Mouse (Mus musculus) layer of hippocampus, adult 11-12 months (tissue): Measurements from ENCODE around the gene Dlx3.

ENCODE experiments used
- DNase-seq: peaks from one replicate; pipeline ENCODE4 v3.0.0; 2022; ENCODE audit warnings: low spot score

The Dlx3 gene

GRCm38 (mm10) chr11:95125366-95125948, 5.5 kb downstream of the Dlx3 start:
- no peak for DNase-seq

DNA sequence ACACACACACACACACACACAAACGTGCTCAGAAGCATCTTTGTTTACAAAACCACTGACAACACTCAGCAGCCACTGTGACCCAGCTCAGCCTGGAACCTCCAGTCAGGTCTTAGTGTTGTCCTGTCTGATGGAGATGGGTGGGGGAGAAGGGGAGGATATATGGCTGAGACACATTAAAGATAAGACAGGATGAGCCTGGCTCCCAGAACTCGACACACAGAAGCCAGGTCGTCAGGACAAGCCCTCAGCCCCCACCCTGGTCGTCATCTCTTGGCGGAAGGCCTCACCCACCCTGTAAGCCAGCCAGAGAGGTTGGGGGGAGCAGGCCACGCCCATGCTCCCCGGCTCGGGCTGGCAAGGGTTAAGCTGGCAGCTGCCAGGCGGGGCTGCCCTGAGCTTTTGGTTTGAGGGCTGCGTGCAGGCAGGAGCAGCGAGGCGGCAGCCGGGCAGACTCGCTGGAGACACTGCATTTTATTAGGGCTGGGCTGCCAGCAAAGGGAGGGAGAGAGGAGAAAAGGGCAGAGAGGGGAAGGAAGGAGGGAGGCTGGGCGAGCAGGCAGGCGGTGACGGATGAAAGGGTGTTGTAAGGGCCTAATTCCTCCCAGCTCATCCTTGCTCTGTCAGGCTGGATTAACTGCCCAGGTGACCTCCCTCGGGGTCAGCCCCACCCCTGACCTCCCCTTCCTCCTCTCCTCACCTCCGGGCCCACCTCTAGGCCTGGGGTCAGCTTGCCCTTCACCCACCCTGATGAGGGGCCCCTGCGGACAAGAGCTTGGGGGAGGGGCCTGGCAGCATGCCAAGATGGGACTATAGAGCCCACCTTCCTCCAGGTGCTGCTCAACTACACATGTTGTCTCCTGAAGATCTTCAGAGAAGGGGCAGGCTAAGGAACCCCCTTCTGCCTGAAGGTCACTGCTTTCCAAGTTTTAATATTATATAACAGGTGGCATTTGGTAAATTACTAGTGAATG, 6.6 kb downstream of the Dlx3 start:
- no peak for DNase-seq

GRCm38 (mm10) chr11:95128359-95128758, 8.4 kb downstream of the Dlx3 start:
- no peak for DNase-seq

DNA sequence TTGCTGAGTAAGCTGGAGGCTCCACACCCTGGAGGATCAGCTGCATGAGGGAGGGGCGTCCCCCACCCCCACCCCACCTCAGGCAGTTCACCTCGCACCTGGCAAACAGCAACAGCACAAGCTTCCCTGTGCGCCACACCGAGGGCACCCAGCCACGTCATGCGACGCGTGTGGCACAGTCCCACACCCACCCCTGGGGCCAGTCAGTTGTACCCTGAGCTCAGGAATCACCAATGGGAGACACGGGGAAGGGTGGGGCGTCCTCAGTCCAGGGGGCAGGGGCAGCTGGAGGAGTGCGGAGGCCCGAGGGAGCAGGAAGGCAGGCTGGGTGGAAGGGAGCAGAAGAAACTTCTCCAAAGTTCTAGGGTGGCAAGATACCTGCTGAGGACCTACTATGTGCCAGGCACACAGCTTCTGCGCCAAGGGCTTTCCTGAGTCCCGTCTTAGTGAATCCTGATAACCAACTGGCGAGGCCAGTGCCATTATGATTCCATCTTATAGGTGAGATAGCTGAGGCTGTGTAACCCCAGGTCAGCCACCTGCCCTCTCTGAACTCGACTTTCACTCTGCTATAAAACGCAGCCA, 10.8 kb downstream of the Dlx3 start:
- DNase-seq = no peak

- DNase-seq = no peak
Observed at GRCm38 (mm10) chr11:95133321-95133720, 13.4 kb downstream of the Dlx3 start.

DNA sequence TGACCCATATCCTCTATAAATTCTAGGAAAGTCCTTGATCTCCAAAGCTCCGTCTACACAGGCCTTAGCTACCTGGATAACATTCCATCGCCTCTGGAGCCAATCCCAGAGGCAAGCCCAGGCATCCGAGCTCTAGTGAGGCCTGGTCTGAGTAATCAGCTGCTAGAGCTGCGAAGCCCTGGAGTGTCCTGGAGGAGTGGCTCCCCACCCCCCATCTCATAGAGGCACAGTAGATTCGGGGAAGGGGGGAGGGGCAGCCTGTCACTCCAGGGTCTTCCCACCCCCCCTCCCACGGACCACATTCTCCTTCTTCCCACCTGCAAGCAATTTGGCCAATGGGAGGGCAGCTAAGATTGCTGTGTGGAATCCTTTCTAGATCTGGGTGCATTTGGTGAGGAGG, 17.4 kb downstream of the Dlx3 start:
- no peak for DNase-seq

DNA sequence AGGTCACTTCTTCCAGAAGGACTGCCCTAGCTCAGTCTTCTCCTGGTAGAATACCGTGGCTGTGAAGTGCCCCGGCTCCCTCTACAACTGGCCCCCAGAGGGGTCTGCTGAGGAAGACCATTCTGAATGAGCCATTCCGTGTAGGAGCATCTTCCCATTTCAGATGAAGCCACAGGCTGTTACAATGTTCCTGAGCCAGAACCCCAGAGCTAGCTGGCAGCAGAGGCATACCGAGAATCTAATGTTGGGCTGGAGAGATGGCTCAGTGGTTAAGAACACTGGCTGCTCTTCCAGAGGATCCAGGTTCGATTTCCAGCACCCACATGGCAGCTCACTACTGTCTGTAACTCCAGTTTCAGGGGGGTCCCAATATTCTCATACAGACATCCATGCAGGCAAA, 20.0 kb downstream of the Dlx3 start:
- DNase-seq = no peak

DNA sequence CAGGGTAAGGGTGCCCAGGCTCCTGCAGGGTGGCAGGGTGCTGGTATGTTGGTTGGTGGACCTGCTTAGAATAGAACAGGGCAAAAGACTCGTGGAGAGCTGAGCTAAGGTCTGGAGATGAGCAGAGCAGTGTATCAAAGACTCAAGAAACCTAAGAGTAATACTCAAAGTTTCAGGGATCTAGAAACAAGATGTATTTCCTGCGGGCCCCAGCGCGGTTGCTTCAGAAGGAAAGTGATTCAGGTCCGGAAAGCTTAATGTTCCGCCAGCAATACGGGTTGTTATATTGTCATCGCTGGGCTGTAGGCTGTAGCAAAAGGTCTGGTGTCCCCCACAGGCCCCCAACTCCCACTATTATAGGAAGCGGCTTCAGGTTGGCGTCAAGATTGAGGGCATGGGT, 22.3 kb downstream of the Dlx3 start:
- DNase-seq = no peak

- no peak for DNase-seq
Observed at GRCm38 (mm10) chr11:95142980-95143575, 23.2 kb downstream of the Dlx3 start.

GRCm38 (mm10) chr11:95143663-95144062, 23.7 kb downstream of the Dlx3 start:
- no peak for DNase-seq

DNA sequence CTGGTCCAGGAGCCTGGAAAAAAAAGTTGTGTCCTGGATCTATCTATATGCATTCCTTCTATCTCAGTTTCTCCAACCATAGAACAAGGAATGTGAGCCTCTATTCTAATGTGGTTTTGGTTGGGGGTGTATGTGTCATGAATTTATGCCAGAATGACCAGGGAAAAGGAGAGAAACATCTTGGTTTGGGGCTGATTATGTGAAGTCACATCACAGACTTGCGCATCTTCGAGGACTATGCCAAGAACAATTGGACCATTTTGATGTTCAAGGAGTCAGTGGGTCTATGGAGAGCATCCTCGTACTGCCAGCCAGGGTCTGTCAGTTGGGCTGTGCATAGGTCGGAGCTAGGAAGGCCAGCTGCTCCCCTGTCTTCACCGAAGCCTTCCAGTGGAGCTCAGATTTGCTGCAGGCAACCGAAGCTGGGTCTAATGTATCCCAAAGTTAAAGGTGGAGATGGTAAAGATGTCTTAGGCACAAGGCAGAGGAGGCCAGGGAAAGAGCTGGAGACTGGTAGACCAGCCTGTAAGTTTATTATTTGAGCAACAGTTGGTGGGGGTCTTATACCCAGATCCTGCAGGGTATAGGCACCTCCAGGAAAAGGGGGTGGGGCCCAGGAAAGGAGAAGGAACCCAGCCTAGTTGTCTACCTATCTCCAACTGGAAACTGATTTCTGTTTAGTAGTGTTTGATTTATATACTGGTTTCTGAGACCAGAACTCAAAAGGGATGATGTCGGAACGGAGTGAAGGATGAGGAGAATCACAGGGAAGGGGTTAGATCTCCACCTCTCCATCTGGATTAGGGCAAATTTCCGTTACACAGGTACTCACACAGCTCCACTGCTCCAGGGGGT, 24.4 kb downstream of the Dlx3 start:
- DNase-seq = no peak

- DNase-seq = no peak
Observed at GRCm38 (mm10) chr11:95144946-95145483, 25.1 kb downstream of the Dlx3 start.

GRCm38 (mm10) chr11:95145851-95146403, 26.0 kb downstream of the Dlx3 start, which contains the start of gene Dlx4:
TSS of gene Dlx4 (minus strand) at chr11:95146263.
- no peak for DNase-seq

- no peak for DNase-seq
Observed at GRCm38 (mm10) chr11:95148754-95149153, 28.8 kb downstream of the Dlx3 start.

- DNase-seq = no peak
Observed at GRCm38 (mm10) chr11:95149462-95150268, 29.7 kb downstream of the Dlx3 start.

- no peak for DNase-seq
Observed at GRCm38 (mm10) chr11:95150269-95151049, 30.5 kb downstream of the Dlx3 start.

- no peak for DNase-seq
Observed at GRCm38 (mm10) chr11:95153116-95153515, 33.2 kb downstream of the Dlx3 start.

DNA sequence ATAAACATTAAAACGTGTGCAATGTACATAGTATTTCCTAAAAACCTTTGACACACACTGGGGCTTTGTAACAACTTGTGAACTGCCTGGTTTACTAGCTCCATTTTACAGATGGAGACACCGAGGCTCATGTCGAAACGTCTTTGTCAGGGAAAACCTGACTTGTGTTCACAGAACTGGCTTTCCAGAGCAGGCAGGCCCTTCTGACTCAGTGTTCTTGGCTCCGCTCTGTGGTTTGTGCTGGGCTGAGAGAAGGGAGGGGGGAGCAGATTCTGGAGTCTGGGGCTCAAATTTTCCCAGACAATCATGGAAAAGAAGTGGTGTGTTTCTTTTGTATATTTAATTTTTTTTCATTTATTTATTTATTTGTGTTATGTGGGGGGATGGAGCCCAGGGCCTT, 33.8 kb downstream of the Dlx3 start:
- no peak for DNase-seq

GRCm38 (mm10) chr11:95155511-95155910, 35.6 kb downstream of the Dlx3 start:
- no peak for DNase-seq
